Mouse (Mus musculus): ENCODE measurements around the gene Lsm4. TPM values are rescaled to one million over a fixed set of nuclear protein-coding genes. Genes with fewer than 3 reads are reported as not detected.

Gene Lsm4
- polyA plus RNA-seq, 1 experiment = 148 TPM

DNA sequence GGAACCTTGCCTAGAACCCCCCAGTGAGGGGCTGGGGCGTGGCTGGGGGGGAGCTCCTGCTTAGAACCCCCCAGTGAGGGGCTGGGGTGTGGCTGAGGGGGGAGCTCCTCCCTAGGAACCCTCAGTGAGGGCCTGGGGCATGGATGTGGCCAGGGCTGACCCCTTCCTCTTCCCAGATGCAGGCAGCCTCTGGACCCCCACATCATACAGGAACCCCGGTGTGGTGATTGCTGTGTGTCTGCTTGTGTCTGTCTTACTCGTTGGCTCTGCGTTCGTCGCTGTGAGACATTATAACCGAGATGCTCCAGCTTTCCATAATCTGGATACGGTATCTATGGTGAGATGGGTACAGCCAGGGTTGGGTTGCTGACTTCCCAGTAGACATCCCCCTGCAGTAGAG, 48.6 kb downstream of the Lsm4 start:
- Histone ChIP-seq H3K27ac (ENCODE audit: control insufficient read depth, insufficient read depth, low read depth, low read length) (no peak overlapping the region), H3K27me3 (ENCODE audit: control insufficient read depth, insufficient read depth, low read length) (no peaks in the 10 kb centered on the region), H3K36me3 (ENCODE audit: control insufficient read depth, insufficient read depth, low read length) (no peaks in the 10 kb centered on the region), H3K4me1 (ENCODE audit: control insufficient read depth, insufficient read depth, low read length) (no peaks in the 10 kb centered on the region; the same call in 1 of the 2 replicates), H3K4me3 (ENCODE audit: control insufficient read depth, low read depth, low read length) (no peak overlapping the region)
- TF ChIP-seq CTCF (IDR thresholded peaks at IDR 0.05; ENCODE audit: control insufficient read depth, insufficient read depth, insufficient replicate concordance, low read depth, low read length) (no peak), POLR2A (IDR thresholded peaks at IDR 0.05; ENCODE audit: control insufficient read depth, low read depth, low read length) (no peak)

DNA sequence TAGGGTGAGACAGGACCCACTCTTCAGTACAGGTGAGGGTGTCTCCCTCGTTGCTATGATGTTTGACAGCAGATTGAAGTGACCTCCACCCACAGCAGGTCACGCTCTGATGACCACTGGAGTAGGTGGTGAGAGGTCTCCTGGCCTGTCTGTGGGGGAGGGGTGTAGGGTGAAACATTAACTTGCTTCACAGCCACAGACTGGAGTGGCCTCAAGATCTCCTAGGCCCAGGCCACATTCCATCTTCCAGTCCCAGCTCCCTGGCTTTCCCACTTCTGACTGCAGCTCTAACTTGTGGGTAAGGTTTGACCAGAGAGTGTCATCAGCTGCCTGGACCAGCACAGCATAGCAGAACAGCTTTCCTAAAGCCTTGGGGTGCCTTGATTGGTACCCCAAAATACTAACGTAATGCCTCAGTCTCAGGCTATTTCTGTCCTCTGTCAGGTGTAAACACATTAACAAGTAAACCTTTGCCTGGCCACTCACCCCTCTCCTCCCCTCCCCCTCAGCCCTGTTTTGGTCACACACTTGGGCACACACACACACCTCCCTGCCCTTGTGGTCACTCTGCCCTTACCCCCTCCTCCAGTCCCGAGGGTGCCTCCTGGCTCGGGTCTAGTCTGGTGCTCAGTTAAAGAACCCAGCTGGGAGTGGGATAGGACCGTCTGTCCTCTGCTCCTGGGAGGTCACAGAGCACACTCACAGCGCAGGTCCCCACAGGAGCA, 50.6 kb downstream of the Lsm4 start, which contains the start of gene Pde4c:
Pde4c (plus strand) TSS at position 235 of the 725 bp plus-strand sequence.
- Histone ChIP-seq H3K27me3 (ENCODE audit: control insufficient read depth, insufficient read depth, low read length) (no peaks in the 10 kb centered on the region), H3K4me1 (ENCODE audit: control insufficient read depth, insufficient read depth, low read length) (no peaks in the 10 kb centered on the region; the same call in 1 of the 2 replicates), H3K27ac (ENCODE audit: control insufficient read depth, insufficient read depth, low read depth, low read length) (no peak within 1 kb of the TSS), H3K4me3 (ENCODE audit: control insufficient read depth, low read depth, low read length) (no peak within 1 kb of the TSS), H3K36me3 (ENCODE audit: control insufficient read depth, insufficient read depth, low read length) (no peaks in the 10 kb centered on the region)
- TF ChIP-seq POLR2A (IDR thresholded peaks at IDR 0.05; ENCODE audit: control insufficient read depth, low read depth, low read length) (no peak), CTCF (IDR thresholded peaks at IDR 0.05; ENCODE audit: control insufficient read depth, insufficient read depth, insufficient replicate concordance, low read depth, low read length) (no peak)

DNA sequence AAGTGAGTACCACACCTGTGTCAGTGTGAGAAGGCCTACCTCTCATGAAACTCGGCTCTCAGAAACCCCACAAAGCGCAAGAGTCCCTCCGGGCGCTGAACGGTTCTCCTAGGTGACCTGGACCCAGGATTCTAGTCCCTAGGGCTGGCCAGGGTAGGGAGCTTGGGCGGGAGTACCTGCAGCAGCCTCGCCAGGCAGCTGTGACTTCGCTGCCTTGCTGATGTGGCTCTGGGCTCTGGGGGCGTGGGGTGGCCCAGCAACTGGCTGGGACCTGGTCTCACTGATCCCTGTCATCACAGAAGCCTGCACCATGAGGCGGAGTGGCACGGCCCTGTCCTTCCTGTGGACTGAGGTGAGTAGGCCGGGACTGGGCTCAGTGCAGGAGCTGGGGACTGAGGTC, 51.2 kb downstream of the Lsm4 start:
- no peak overlapping the region for H3K27ac ChIP-seq (ENCODE audit: control insufficient read depth, insufficient read depth, low read depth, low read length)
- no peak overlapping the region for H3K4me3 ChIP-seq (ENCODE audit: control insufficient read depth, low read depth, low read length)
- H3K36me3 ChIP-seq (ENCODE audit: control insufficient read depth, insufficient read depth, low read length) = no peaks in the 10 kb centered on the region
- no peaks in the 10 kb centered on the region; the same call in 1 of the 2 replicates for H3K4me1 ChIP-seq (ENCODE audit: control insufficient read depth, insufficient read depth, low read length)
- H3K27me3 ChIP-seq (ENCODE audit: control insufficient read depth, insufficient read depth, low read length) = no peaks in the 10 kb centered on the region
- no peak for TF ChIP-seq CTCF (IDR thresholded peaks at IDR 0.05; ENCODE audit: control insufficient read depth, insufficient read depth, insufficient replicate concordance, low read depth, low read length)
- no peak for TF ChIP-seq POLR2A (IDR thresholded peaks at IDR 0.05; ENCODE audit: control insufficient read depth, low read depth, low read length)

DNA sequence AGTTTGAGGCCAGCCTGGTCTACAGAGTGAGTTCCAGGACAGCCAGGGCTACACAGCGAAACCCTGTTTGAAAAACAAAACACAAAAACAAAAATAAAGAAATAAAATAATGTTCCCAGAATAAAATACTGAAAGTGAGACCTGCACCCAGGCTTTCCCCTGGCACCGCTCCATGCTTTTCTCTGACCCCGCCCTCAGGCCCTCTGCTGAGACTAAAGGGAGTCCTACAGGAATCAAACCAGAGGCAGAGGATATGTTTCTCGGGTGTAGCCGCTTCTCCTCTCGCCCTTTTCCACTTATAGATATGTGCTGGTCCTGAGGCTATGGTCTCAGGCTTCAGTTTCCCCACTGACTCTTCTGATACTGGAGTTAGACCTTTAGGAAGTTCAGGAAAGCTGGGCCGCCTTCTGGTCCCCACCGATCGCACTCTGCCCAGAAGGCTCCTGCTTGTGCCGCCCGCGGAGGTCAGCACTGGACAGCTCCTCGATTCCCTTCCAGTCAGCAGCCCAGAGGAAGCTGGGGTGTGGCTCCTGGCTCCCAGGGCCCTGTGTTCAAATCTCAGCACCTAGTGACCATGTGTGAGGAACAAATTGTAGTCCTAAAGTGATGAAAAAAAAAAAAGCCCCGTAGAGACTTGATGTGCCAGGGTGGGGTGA, 52.9 kb downstream of the Lsm4 start:
- TF ChIP-seq CTCF (IDR thresholded peaks at IDR 0.05; ENCODE audit: control insufficient read depth, insufficient read depth, insufficient replicate concordance, low read depth, low read length) (no peak), POLR2A (IDR thresholded peaks at IDR 0.05; ENCODE audit: control insufficient read depth, low read depth, low read length) (no peak)
- Histone ChIP-seq H3K27ac (ENCODE audit: control insufficient read depth, insufficient read depth, low read depth, low read length) (no peak overlapping the region), H3K36me3 (ENCODE audit: control insufficient read depth, insufficient read depth, low read length) (no peaks in the 10 kb centered on the region), H3K4me1 (ENCODE audit: control insufficient read depth, insufficient read depth, low read length) (peaks cover 7% of the 10 kb centered on the region), H3K27me3 (ENCODE audit: control insufficient read depth, insufficient read depth, low read length) (no peaks in the 10 kb centered on the region), H3K4me3 (ENCODE audit: control insufficient read depth, low read depth, low read length) (no peak overlapping the region)

DNA sequence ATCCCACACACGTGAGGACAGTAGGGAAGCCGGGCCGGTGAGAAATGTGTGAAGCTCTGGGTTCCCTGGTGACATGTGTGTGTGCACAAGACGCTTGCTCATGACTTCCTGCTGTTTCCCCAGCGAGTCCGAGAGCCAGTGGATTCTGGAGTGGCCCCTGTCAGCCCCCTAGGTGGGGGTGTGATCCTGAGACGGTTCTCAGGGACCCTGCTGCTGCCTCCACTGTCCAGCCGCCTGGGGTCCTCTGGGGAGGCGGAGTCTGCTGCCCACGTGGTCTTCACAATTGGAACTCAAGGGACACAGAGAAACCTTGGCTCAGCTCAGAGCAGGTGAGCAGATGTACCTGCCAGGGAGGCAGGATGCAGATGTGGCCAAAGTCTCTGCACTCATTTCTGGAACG, 53.7 kb downstream of the Lsm4 start:
- Histone ChIP-seq H3K27me3 (ENCODE audit: control insufficient read depth, insufficient read depth, low read length) (no peaks in the 10 kb centered on the region), H3K27ac (ENCODE audit: control insufficient read depth, insufficient read depth, low read depth, low read length) (no peak overlapping the region), H3K4me3 (ENCODE audit: control insufficient read depth, low read depth, low read length) (no peak overlapping the region), H3K36me3 (ENCODE audit: control insufficient read depth, insufficient read depth, low read length) (no peaks in the 10 kb centered on the region), H3K4me1 (ENCODE audit: control insufficient read depth, insufficient read depth, low read length) (peaks cover 7% of the 10 kb centered on the region)
- TF ChIP-seq CTCF (IDR thresholded peaks at IDR 0.05; ENCODE audit: control insufficient read depth, insufficient read depth, insufficient replicate concordance, low read depth, low read length) (no peak), POLR2A (IDR thresholded peaks at IDR 0.05; ENCODE audit: control insufficient read depth, low read depth, low read length) (no peak)

Other genes with a start within 250 kb of the Lsm4 start
- gene Crtc1, start 233.7 kb upstream of the Lsm4 start, polyA plus RNA-seq (2012; rRNA removed) = 11.3 and 12.3 TPM in 2 replicates
- 3.6 and 4.8 TPM in 2 replicates for gene Klhl26, start 196.3 kb upstream of the Lsm4 start, polyA plus RNA-seq (2012; rRNA removed)
- 62.6 and 62.9 TPM in 2 replicates for gene Tmem59l, start 185.9 kb upstream of the Lsm4 start, polyA plus RNA-seq (2012; rRNA removed)
- gene Crlf1, start 180.1 kb upstream of the Lsm4 start, polyA plus RNA-seq (2012; rRNA removed) = 126 and 137 TPM in 2 replicates
- 23.9 and 26.9 TPM in 2 replicates for gene Rex1bd, start 166.5 kb upstream of the Lsm4 start, polyA plus RNA-seq (2012; rRNA removed)
- gene Uba52, start 162.4 kb upstream of the Lsm4 start, polyA plus RNA-seq (2012; rRNA removed) = 768 and 853 TPM in 2 replicates
- gene Fkbp8, start 145.5 kb upstream of the Lsm4 start, polyA plus RNA-seq (2012; rRNA removed) = 179 and 198 TPM in 2 replicates
- gene Kxd1, start 145.3 kb upstream of the Lsm4 start, polyA plus RNA-seq (2012; rRNA removed) = 77.9 and 84.7 TPM in 2 replicates
- gene Ell, start 133.8 kb upstream of the Lsm4 start, polyA plus RNA-seq (2012; rRNA removed) = 42.5 and 43.8 TPM in 2 replicates
- gene Isyna1, start 78.9 kb upstream of the Lsm4 start, polyA plus RNA-seq (2012; rRNA removed) = 561 and 588 TPM in 2 replicates
- gene Ssbp4, start 64.4 kb upstream of the Lsm4 start, polyA plus RNA-seq (2012; rRNA removed) = 35.6 and 38.9 TPM in 2 replicates
- gene Lrrc25, start 57.1 kb upstream of the Lsm4 start, polyA plus RNA-seq (2012; rRNA removed) = 1.4 TPM in 2 replicates
- 1.3 and 1.4 TPM in 2 replicates for gene Gdf15, start 40.8 kb upstream of the Lsm4 start, polyA plus RNA-seq (2012; rRNA removed)
- gene Pgpep1, start 12.9 kb upstream of the Lsm4 start, polyA plus RNA-seq (2012; rRNA removed) = 3.7 and 4.9 TPM in 2 replicates
- 79.2 and 105 TPM in 2 replicates for gene Jund, start 25.7 kb downstream of the Lsm4 start, polyA plus RNA-seq (2012; rRNA removed)
- gene Iqcn, start 30.2 kb downstream of the Lsm4 start, polyA plus RNA-seq (2012; rRNA removed) = 286 and 302 TPM in 2 replicates
- 0.86 and 0.91 TPM in 2 replicates for gene Gm3336, start 45.3 kb downstream of the Lsm4 start, polyA plus RNA-seq (2012; rRNA removed)
- 1.1 TPM in 2 replicates for gene Pde4c, start 50.5 kb downstream of the Lsm4 start, polyA plus RNA-seq (2012; rRNA removed)
- 7.9 and 8.2 TPM in 2 replicates for gene Rab3a, start 81.4 kb downstream of the Lsm4 start, polyA plus RNA-seq (2012; rRNA removed)
- 13.5 and 14.4 TPM in 2 replicates for gene Mpv17l2, start 87.7 kb downstream of the Lsm4 start, polyA plus RNA-seq (2012; rRNA removed)
- 25.1 and 30.8 TPM in 2 replicates for gene Pik3r2, start 103.5 kb downstream of the Lsm4 start, polyA plus RNA-seq (2012; rRNA removed)
- gene Mast3, start 131.8 kb downstream of the Lsm4 start, polyA plus RNA-seq (2012; rRNA removed) = 11.0 and 13.1 TPM in 2 replicates
- gene Il12rb1, start 135.2 kb downstream of the Lsm4 start, polyA plus RNA-seq (2012; rRNA removed) = 0.25 and 0.40 TPM in 2 replicates
- gene Arrdc2, start 166.5 kb downstream of the Lsm4 start, polyA plus RNA-seq (2012; rRNA removed) = 17.1 and 19.4 TPM in 2 replicates
- 0.72 and 1.5 TPM in 2 replicates for gene Kcnn1, start 190.0 kb downstream of the Lsm4 start, polyA plus RNA-seq (2012; rRNA removed)
- gene Ccdc124, start 200.7 kb downstream of the Lsm4 start, polyA plus RNA-seq (2012; rRNA removed) = 51.3 and 65.9 TPM in 2 replicates
- 1.3 and 1.5 TPM in 2 replicates for gene Slc5a5, start 219.5 kb downstream of the Lsm4 start, polyA plus RNA-seq (2012; rRNA removed)
- 1,162 and 1,446 TPM in 2 replicates for gene Rpl18a, start 224.2 kb downstream of the Lsm4 start, polyA plus RNA-seq (2012; rRNA removed)
- 18.3 and 18.5 TPM in 2 replicates for gene Map1s, start 232.7 kb downstream of the Lsm4 start, polyA plus RNA-seq (2012; rRNA removed)

All from testis, adult 2 months (tissue).